Mouse (Mus musculus) hindbrain, embryonic 11.5 days (tissue): ENCODE results near the gene Rap1gap2. TPM values are rescaled to one million over a fixed set of nuclear protein-coding genes. Genes with fewer than 3 reads are reported as not detected.

Source experiments
- ATAC-seq: fragments of 200-750 bp; cut with Nextera tagmentation; 2 replicates; pipeline ENCODE4 v1.8.0; 2017; ENCODE audit warnings: mild to moderate bottlenecking, moderate TSS enrichment, moderate library complexity; ENCODE audit not compliant: low FRiP score
- DNase-seq: peaks from one replicate; pipeline ENCODE4 v3.0.0-alpha.2; 2015; ENCODE audit warnings: low spot score
- H3K27ac ChIP-seq: fragments of 300-500 bp; sonication (generic); 2 replicates; pipeline ENCODE4 v1.5.1; 2014; ENCODE audit warnings: mild to moderate bottlenecking, low read depth, low read length
- H3K27me3 ChIP-seq: fragments of 300-500 bp; sonication (generic); 2 replicates; pipeline ENCODE4 v1.6.1; 2014; ENCODE audit warnings: mild to moderate bottlenecking, low read length, moderate library complexity, mixed read lengths; ENCODE audit not compliant: control insufficient read depth, insufficient read depth
- H3K36me3 ChIP-seq: fragments of 300-500 bp; sonication (generic); 2 replicates; pipeline ENCODE4 v1.6.1; 2014; ENCODE audit warnings: mild to moderate bottlenecking, low read length, moderate library complexity, mixed read lengths; ENCODE audit not compliant: control insufficient read depth, insufficient read depth
- H3K4me1 ChIP-seq: fragments of 300-500 bp; sonication (generic); replicated peaks from 2 replicates; pipeline ENCODE4 v1.6.1; 2014; ENCODE audit warnings: low read length, mixed read lengths; ENCODE audit not compliant: control insufficient read depth, insufficient read depth
- H3K4me2 ChIP-seq: fragments of 300-500 bp; sonication (generic); replicated peaks from 2 replicates; pipeline ENCODE4 v1.6.1; 2014; ENCODE audit warnings: mild to moderate bottlenecking, low read depth, low read length
- H3K4me3 ChIP-seq: fragments of 300-500 bp; sonication (generic); 2 replicates; pipeline ENCODE4 v1.5.1; 2014; ENCODE audit warnings: low read depth, low read length
- H3K9ac ChIP-seq: fragments of 300-500 bp; sonication (generic); 2 replicates; pipeline ENCODE4 v1.6.1; 2014; ENCODE audit warnings: low read depth, low read length
- H3K9me3 ChIP-seq: fragments of 300-500 bp; sonication (generic); 2 replicates; pipeline ENCODE4 v1.6.1; 2016; ENCODE audit warnings: low read length; ENCODE audit not compliant: control insufficient read depth
- WGBS: fragments of 180-500 bp; shearing (Covaris S2); extraction: QIAGEN DNeasy Blood & Tissue Kit; methylation state at CpG from one replicate; pipeline ENCODE4 v1.1.7; 2014; 5-methylcytosine and 5-hydroxymethylcytosine counted together
- polyA plus RNA-seq: library from polyadenylated mRNA; unstranded; fragments of >200 nt; fragmentation: Nextera tagmentation; extraction: Ambion mirVana; gene quantifications from 2 replicates; pipeline ENCODE4 v1.2.1, GENCODE M21; 2014

Rap1gap2 gene
- polyA plus RNA-seq, 1 experiment from 2014 or later = 2.7 TPM

- no peak for DNase-seq
- no peak overlapping the region for H3K4me3 ChIP-seq
- H3K9me3 ChIP-seq = no peaks in the 10 kb centered on the region
- no peak for ATAC-seq
- H3K4me2 ChIP-seq = no peak overlapping the region
- no peak overlapping the region for H3K27ac ChIP-seq
- peaks cover 2% of the 10 kb centered on the region; the same call in 1 of the 2 replicates for H3K27me3 ChIP-seq
- no peaks in the 10 kb centered on the region for H3K36me3 ChIP-seq
- no peak overlapping the region for H3K9ac ChIP-seq
- WGBS = 73% methylated on average over 7 of the region's 7 CpGs
- no peaks in the 10 kb centered on the region for H3K4me1 ChIP-seq
Observed at GRCm38 (mm10) chr11:74631880-74632789, 21.4 kb upstream of the Rap1gap2 start.

- H3K4me2 ChIP-seq = no peak overlapping the region
- no peak overlapping the region for H3K27ac ChIP-seq
- H3K4me3 ChIP-seq = no peak overlapping the region
- no peaks in the 10 kb centered on the region for H3K4me1 ChIP-seq
- DNase-seq = no peak
- no peak overlapping the region for H3K9ac ChIP-seq
- H3K9me3 ChIP-seq = no peaks in the 10 kb centered on the region
- ATAC-seq = no peak
- WGBS = 87% methylated on average over 3 of the region's 3 CpGs
- no peaks in the 10 kb centered on the region for H3K27me3 ChIP-seq
- H3K36me3 ChIP-seq = no peaks in the 10 kb centered on the region
Observed at GRCm38 (mm10) chr11:74627481-74627880, 16.8 kb upstream of the Rap1gap2 start.

GRCm38 (mm10) chr11:74625333-74625732 lies 14.6 kb upstream of the Rap1gap2 start:
- no peak overlapping the region for H3K27ac ChIP-seq
- H3K27me3 ChIP-seq = peaks cover 3% of the 10 kb centered on the region; the same call in 1 of the 2 replicates
- no peak overlapping the region for H3K4me2 ChIP-seq
- ATAC-seq (no peak), DNase-seq (no peak)
- H3K9ac ChIP-seq = no peak overlapping the region
- H3K9me3 ChIP-seq = no peaks in the 10 kb centered on the region
- H3K4me1 ChIP-seq = no peaks in the 10 kb centered on the region
- H3K4me3 ChIP-seq = no peak overlapping the region
- H3K36me3 ChIP-seq = no peaks in the 10 kb centered on the region

- Histone ChIP-seq H3K4me1 (no peaks in the 10 kb centered on the region), H3K9ac (no peak overlapping the region), H3K4me2 (no peak overlapping the region), H3K27ac (no peak overlapping the region), H3K36me3 (no peaks in the 10 kb centered on the region), H3K4me3 (no peak overlapping the region), H3K27me3 (peaks cover 8% of the 10 kb centered on the region), H3K9me3 (no peaks in the 10 kb centered on the region)
- 81% methylated on average over 6 of the region's 6 CpGs for WGBS
- ATAC-seq (no peak), DNase-seq (no peak)
Observed at GRCm38 (mm10) chr11:74623693-74624092, 13.0 kb upstream of the Rap1gap2 start.

- H3K9ac ChIP-seq = no peak overlapping the region
- WGBS = 81% methylated on average over 8 of the region's 8 CpGs
- H3K36me3 ChIP-seq = no peaks in the 10 kb centered on the region
- H3K27ac ChIP-seq = no peak overlapping the region
- DNase-seq (no peak), ATAC-seq (no peak)
- no peaks in the 10 kb centered on the region for H3K9me3 ChIP-seq
- no peak overlapping the region for H3K4me2 ChIP-seq
- H3K4me3 ChIP-seq = no peak overlapping the region
- H3K27me3 ChIP-seq = peaks cover 8% of the 10 kb centered on the region
- H3K4me1 ChIP-seq = no peaks in the 10 kb centered on the region
Observed at GRCm38 (mm10) chr11:74621974-74622669, 11.4 kb upstream of the Rap1gap2 start.

- Histone ChIP-seq H3K9me3 (no peaks in the 10 kb centered on the region), H3K4me1 (no peaks in the 10 kb centered on the region), H3K4me3 (peak overlapping the region; percentile 55), H3K4me2 (peak overlapping the region; percentile 73), H3K27me3 (peaks cover 8% of the 10 kb centered on the region), H3K36me3 (no peaks in the 10 kb centered on the region), H3K9ac (peak overlapping the region; percentile 66), H3K27ac (no peak overlapping the region)
- no peak for DNase-seq
- peak; percentile 46; the same call in 1 of the 2 replicates for ATAC-seq
- WGBS = 2% methylated on average over 16 of the region's 16 CpGs
Observed at GRCm38 (mm10) chr11:74619956-74620300, 9.2 kb upstream of the Rap1gap2 start.

GRCm38 (mm10) chr11:74619201-74619955 lies 8.7 kb upstream of the Rap1gap2 start, which contains the start of gene Ccdc92b:
TSS of gene Ccdc92b (plus strand) at chr11:74619605.
- peak within 1 kb of the TSS; percentile 55 for H3K4me3 ChIP-seq
- H3K27ac ChIP-seq = no peak within 1 kb of the TSS
- H3K4me2 ChIP-seq = peak within 1 kb of the TSS; percentile 73
- H3K36me3 ChIP-seq = no peaks in the 10 kb centered on the region
- peaks cover 8% of the 10 kb centered on the region for H3K27me3 ChIP-seq
- H3K9me3 ChIP-seq = no peaks in the 10 kb centered on the region
- no peaks in the 10 kb centered on the region for H3K4me1 ChIP-seq
- WGBS = under 1% methylated on average over 45 of the region's 63 CpGs
- ATAC-seq = peak; percentile 90
- peak within 1 kb of the TSS; percentile 66 for H3K9ac ChIP-seq
- DNase-seq = peak; percentile 91

GRCm38 (mm10) chr11:74615571-74615970 lies 4.9 kb upstream of the Rap1gap2 start:
- Histone ChIP-seq H3K4me2 (no peak overlapping the region), H3K27me3 (peaks cover 19% of the 10 kb centered on the region), H3K9me3 (no peaks in the 10 kb centered on the region), H3K9ac (no peak overlapping the region), H3K4me1 (no peaks in the 10 kb centered on the region), H3K4me3 (no peak overlapping the region), H3K27ac (no peak overlapping the region), H3K36me3 (no peaks in the 10 kb centered on the region)
- DNase-seq (no peak), ATAC-seq (no peak)
- 59% methylated on average over 5 of the region's 5 CpGs for WGBS
